In the genomic region with DNA sequence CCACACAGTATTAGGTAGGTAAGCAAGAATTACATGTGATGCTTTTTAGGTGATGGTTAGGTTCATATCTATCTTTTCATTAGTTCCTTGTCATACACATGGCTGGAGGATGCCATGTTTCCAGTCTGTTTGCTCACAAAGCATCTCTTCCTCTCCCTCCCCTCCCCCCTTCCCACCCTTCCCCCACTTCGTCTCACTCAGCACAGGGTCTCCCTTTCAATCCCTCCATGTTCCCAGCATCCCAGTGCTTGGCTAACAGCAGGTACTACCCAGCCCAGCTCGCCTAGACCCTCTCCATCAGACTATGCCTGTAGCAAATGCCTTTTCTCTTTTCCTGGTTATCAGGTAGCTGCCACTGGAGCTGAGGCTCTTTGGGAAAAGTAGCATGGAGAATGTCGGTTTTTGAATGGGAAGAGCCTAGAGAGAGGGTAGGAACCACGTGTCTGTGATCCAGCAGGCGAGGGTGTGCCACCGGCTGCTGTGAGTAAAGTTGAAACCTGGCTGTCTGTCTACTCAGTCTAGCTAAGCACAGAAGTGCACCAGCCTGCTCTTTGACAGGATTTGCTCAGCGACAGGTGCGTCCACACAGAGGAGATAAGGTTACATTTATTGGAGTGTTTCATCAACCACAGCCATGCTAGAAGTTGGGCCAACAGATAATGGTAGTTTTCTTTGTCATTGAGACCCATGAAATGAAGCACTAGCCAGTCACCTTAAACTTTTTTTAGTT, we compare ENCODE assay signal across 1 mouse cellular context.
TF ChIP-seq lines count a peak whose summit lies in the region.

No protein-coding gene starts in this region.

TF ChIP-seq in MEL, 35 proteins besides CTCF, POLR2A, EP300 and RAD21 (continued from another document):
- TF ChIP-seq ZC3H11A (IDR thresholded peaks at IDR 0.05; ENCODE audit: low read depth, low read length), result no peak
- TF ChIP-seq TAL1 (IDR thresholded peaks at IDR 0.05; ENCODE audit: low read length), result no peak
- TF ChIP-seq GABPA (IDR thresholded peaks at IDR 0.05; ENCODE audit: low read depth, low read length), result no peak
- TF ChIP-seq POLR2AphosphoS5 (IDR thresholded peaks at IDR 0.05; ENCODE audit: borderline replicate concordance, low read depth, low read length), result no peak
- TF ChIP-seq MYB (IDR thresholded peaks at IDR 0.05; ENCODE audit: low read depth, low read length), result no peak
- peak; percentile 28; the same call in 1 of the 2 replicates for TF ChIP-seq ETS1 (IDR thresholded peaks at IDR 0.05; ENCODE audit: low read depth, low read length)
- TF ChIP-seq NRF1 (IDR thresholded peaks at IDR 0.05; ENCODE audit: insufficient read depth, low read depth, low read length, poor library complexity, severe bottlenecking), result no peak
- no peak for TF ChIP-seq ELF1 (IDR thresholded peaks at IDR 0.05; ENCODE audit: low read depth, low read length)
- no peak for TF ChIP-seq MAZ (IDR thresholded peaks at IDR 0.05; ENCODE audit: low read depth, low read length)
- TF ChIP-seq MXI1 (IDR thresholded peaks at IDR 0.05; ENCODE audit: low read depth, low read length), result peak; percentile 44; the same call in 1 of the 2 replicates
- no peak for TF ChIP-seq CHD1 (IDR thresholded peaks at IDR 0.05; ENCODE audit: low read depth, low read length)
- peak; percentile 39; the same call in 1 of the 2 replicates for TF ChIP-seq MEF2A (IDR thresholded peaks at IDR 0.05; ENCODE audit: extremely low read depth, insufficient replicate concordance, low read depth, low read length, poor library complexity, severe bottlenecking)
- TF ChIP-seq KAT2A (conservative IDR thresholded peaks at IDR 0.05; ENCODE audit: low read depth, low read length), result no peak
- no peak for TF ChIP-seq CHD2 (IDR thresholded peaks at IDR 0.05; ENCODE audit: low read length)
- no peak for TF ChIP-seq BHLHE40 (IDR thresholded peaks at IDR 0.05; ENCODE audit: borderline replicate concordance, low read depth, low read length)
- TF ChIP-seq USF2 (IDR thresholded peaks at IDR 0.05; ENCODE audit: borderline replicate concordance in 1 of 2, insufficient read depth in 1 of 2, low read depth in 1 of 2, low read length in 2 of 2), result no peak
- TF ChIP-seq HCFC1 (IDR thresholded peaks at IDR 0.05; ENCODE audit: low read depth, low read length), result no peak
- TF ChIP-seq RCOR1 (IDR thresholded peaks at IDR 0.05; ENCODE audit: low read depth, low read length), result peak; percentile 49; the same call in 1 of the 2 replicates
- TF ChIP-seq MYC (IDR thresholded peaks at IDR 0.05; ENCODE audit: low read depth, low read length), result no peak
